Mouse (Mus musculus) thymus, postnatal 4 days (tissue): ENCODE data around the gene Armc8.

Experiments
- DNase-seq: peaks from one replicate; pipeline ENCODE4 v3.0.0; 2021

The Armc8 gene

DNA sequence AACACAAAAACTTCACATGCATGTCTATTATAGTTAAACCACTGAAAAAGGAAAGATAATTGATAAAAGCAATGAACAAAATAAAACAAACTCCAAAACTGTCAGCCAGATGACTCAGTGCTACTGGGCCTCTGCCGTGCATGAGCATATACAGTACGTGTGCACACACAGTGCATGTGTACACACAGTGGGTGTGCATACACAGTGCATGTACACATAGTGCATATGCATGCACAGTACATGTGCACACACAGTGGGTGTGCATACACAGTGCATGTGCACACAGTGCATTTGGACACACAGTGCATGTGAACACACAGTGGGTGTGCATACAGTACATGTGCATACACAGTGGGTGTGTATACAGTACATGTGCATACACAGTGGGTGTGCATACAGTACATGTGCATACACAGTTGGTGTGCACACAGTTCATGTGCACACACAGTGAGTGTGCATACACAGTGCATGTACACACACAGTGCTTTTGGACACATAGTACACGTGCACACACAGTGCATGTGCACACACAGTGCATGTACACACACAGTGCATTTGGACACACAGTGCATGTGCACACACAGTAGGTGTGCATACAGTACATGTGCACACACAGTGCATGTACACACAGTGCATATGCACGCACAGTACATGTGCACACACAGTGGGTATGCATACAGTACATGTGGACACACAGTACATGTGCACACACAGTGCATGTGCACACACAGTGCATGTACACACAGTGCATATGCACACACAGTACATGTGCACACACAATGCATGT is 126.9 kb downstream of the Armc8 start:
- no peak for DNase-seq

DNA sequence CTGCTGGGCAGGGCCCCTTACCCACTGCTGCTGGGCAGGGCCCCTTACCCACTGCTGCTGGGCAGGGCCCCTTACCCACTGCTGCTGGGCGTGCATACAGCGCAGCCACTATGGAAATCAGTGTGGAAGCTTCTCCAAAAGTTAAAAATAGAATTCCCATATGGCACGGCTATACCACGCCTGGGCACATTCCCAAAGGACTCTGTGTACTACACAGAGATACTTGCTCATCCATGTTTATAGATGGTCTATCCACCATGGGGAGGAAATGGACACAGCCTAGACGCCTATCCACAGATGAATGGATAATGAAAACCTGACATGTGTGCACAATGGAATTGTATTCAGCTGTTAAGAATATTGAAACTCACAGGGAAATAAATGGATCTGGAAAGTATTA is 127.8 kb downstream of the Armc8 start:
- no peak for DNase-seq

DNA sequence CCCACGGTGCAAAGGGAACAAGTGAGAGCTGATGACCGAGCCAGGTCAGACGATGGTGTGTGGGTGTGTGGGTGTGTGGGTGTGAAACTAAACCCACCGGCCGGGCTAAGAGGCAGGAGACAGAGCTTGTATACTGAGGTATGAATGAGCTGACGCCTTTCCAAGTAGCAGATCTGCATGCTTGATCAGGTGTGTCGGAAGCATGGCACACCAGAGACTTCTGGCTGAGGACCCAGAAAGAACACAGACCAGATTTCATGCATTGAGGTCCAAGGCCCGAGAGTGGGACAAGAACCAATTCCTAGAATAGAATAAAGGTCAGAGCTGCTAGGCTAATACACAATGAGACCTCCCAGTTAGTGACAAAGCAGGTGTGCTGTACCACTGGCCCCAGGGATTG is 129.6 kb downstream of the Armc8 start:
- DNase-seq: no peak

DNA sequence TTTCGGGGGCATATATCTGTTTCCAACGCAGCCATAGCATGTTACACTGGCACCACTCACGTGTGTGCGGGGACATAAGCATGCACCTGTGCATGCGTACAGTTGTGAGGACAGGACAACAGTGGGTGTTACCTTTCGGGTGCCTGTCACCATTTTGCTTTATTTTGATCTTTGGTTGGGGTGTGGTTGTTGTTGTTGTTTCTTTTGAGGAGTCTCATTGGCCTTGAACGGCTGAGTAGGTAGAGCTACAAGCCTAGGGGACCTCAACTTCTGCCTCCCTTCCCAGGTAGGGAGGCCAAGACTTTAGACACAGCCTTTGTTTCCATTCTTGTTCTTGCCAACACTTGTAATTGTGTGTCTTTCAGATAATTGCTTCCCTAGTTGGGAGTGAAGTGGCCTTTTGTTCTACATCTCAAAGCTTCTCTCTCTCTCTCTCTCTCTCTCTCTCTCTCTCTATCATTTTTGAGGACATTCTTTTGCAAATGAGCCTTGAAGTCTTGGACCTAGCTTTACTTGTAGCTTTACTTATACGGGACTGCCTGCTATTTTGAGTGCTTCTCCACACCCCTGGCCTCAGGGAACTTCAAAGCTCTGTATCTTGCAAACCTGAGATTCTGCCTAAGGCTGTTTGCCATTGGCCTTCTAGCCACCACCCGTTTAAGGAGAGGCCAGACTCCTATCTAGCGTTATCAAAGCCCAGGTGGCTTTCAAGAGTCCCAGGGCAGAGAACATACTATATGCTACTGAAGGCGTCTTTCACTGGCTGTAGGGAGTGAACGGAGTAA is 130.7 kb downstream of the Armc8 start:
- DNase-seq: no peak

- no peak for DNase-seq
These were observed 131.5 kb downstream of the Armc8 start, which contains the start of gene Mras for GRCm38 (mm10) chr9:99437031-99437764. Gene Mras (minus strand): TSS chr9:99437381.

DNA sequence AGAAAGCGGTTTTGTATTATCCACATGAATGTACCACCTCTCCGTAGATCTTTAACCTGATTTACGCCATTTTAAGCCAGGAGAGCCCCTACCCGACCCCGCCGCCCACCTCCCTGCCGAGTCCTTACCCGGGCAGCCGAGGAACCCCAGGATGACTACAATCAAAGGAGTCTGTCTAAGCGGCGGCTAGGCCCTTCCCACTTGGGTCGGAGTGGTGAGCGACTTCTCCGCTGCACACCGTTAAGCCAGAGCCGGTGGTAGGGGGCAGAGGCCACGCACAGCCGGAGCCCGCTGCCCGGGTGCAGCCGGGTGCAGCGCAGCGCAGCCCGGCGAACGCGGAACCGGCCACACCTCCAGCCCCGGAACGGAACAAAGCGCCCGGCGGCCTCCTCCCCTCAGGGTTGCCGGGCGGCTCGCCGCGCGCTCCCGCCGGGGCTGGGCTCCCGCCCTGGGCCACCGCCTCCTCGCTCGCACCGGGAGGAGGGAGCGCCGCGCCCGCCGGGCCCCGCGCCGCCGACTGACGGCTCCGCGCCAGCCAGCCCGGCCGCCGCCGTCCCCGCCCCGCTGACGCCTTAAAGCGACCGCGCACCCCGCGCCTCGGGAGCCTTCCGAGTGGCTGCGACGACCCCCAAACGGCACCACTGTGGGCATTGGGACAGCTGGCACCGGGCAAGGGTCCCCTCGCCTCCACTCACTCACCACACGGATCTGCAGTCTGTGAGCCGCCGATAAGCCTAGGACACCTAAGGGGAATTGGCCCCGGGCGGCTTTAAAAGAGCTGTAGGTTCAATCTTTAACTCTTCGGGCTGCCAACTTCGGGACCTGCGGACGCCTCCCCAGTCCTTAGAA is 132.3 kb downstream of the Armc8 start:
- peak; percentile 67 for DNase-seq

DNA sequence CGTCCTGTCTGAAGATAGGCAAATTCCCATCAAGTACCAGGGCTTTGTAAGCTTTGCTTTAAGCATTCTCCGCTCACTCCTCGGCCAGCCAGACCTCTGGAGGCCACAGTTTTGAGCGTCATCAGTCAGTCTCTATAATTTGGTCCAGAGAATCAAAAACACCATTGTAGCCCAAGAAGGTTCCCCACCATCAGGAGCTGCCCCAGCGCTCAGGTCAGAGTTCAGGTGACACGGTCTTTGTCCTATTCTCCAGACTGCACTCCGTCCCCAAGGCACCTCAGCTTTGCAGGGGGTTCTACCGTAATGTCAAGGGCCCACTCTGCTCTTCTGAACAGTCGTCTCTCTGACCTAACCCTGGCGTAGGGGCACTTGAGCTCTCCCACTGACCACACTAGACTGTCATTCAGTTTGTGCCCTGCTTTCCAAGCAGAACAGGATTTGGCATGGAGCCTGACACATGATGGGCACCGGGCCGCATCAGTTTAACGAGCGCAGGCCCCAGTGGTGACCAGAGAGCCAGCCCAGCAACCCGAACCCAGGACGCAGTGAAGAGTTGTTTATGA is 133.0 kb downstream of the Armc8 start:
- no peak for DNase-seq

- DNase-seq: no peak
These were observed 133.6 kb downstream of the Armc8 start for GRCm38 (mm10) chr9:99434892-99435618.

GRCm38 (mm10) chr9:99432478-99432877 is 136.2 kb downstream of the Armc8 start:
- DNase-seq: no peak

DNA sequence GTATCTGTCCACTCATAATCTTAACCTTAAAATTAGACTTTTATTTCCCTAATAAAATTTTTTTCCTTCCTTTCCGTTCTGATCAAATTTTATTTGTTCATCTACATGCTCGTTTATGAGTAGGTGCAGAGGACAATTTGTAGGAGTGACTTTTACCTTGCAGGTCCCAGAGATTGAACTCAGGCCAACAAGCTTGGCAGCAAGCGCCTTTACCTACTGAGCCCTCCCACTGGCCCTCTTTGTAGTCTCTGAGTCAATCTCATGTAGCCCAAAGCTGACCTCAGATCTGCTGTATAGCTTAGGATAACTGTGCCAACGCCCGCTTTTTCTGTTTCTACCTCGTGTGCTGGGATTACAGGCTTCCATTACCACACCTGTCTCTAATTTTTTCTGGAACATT is 136.7 kb downstream of the Armc8 start:
- no peak for DNase-seq

DNA sequence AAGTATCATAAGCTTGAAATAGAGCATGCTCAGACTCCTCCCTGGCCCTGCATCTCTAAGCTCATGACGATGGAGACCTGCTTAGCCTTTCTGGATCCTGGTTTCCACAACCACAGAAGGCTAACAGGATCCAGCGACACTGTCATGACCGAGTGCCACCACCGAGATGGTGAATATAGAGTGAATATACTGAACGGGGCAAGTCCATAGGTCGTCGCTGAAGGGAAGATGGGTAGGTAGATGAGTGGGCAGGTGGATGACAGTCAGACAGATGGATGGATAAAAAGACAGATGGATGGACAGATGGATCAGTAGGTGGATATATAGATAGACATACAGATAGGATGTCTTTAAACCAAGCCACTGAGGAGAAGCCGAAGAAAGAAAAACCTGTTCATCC is 137.4 kb downstream of the Armc8 start:
- no peak for DNase-seq

DNA sequence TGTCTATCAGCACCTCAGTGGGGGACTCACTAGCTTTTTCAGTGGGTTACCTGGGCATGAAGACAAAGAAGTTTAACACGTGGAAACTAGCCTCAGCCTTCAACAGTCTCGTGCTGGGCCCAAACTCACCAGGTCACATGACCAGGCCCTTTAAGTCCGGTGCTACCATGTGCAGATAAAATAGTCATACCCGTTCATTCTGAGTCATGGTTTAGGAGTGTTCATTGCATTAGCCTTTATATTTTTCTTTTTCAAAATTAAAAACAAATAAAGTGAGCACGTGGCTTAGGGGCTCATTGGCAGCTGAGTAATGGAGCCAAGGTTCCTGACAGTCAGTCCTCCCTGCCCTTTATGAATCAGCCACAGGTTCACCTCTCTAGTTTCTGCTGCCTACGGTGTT is 137.9 kb downstream of the Armc8 start:
- no peak for DNase-seq

- DNase-seq: no peak
These were observed 138.9 kb downstream of the Armc8 start for GRCm38 (mm10) chr9:99429845-99430244.

- no peak for DNase-seq
These were observed 139.9 kb downstream of the Armc8 start for GRCm38 (mm10) chr9:99428601-99429331.
